Mouse (Mus musculus) granulocyte monocyte progenitor cell, adult 5-6 weeks (primary cell): ENCODE measurements at regions not wholly inside any gene's neighbourhood (a gene's known extent, or its start where the extent isn't known, plus 50 kb on each side); places are given as distances from the start of the nearest gene placed in this dataset.
A peak's percentile ranks its signal among the peaks of the same experiment; 100 is the strongest.

Source experiments
- ATAC-seq: replicated peaks from 2 replicates; pipeline ENCODE4 v1.8.0; 2016; ENCODE audit warnings: mild to moderate bottlenecking, moderate TSS enrichment, inconsistent platforms; ENCODE audit not compliant: poor library complexity, severe bottlenecking

DNA sequence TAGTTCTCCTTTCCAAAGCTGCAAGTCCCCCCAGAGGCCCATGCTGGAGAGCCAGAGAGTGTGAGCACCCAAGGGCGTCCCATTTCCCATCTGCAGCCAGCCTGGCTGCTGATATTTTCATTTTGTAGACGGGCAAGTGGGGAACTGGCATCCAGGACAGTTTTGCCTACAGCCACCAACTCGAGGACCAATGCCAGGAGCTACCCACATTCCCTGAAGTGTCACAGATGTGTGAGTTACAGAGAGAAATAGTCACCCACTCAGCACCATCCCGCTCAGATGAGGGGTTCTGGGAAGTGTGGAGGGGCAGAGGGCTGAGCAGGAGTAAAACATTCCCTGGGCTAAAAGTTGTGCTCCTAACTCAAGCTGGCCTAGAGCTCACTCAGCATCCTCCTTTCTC is 472.6 kb upstream of the Zmiz1 start:
- no peak for ATAC-seq

DNA sequence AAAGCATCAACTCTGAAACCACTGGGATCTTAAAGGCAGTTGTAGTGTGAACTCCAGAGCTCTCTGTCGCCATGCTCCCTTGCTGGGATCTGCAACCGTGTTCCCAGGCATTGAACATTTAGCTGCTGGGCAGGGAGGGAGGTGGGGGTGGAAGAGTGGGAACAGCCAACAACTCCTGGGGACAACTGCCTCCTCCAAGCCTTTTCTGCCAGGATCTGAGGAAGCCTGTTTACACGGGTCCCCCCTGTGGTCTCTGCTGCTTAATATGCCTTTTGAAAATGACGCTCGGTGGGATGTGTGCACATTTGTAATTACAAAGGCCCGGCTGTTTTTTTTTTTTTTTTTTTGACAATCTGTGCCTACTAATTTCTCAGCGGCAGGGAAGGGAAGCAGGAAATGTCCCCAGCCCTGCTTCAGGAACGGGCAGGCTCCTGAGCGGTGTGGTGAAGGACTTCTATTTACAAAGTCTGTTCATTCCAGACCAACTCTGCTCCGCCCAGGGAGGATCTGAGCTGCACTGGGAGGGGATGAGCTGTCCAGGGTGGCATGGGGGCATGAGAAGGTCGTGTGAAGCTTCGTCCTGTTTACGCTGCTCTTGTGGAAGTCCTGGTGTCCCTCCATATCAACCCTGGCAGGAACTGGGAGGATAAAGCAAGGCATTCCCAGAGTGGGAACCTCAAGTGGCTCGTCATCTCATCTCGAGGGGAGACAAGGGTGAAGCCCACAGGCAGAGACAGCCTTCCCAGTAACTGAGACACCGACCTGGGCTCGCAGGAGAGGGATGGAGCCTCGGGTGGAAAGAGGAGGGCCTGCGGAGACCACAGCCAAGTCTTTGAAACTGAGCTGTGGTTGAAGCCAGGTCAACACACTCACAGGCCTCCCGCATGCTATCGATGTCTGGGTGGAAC is 465.0 kb upstream of the Zmiz1 start:
- ATAC-seq = no peak

DNA sequence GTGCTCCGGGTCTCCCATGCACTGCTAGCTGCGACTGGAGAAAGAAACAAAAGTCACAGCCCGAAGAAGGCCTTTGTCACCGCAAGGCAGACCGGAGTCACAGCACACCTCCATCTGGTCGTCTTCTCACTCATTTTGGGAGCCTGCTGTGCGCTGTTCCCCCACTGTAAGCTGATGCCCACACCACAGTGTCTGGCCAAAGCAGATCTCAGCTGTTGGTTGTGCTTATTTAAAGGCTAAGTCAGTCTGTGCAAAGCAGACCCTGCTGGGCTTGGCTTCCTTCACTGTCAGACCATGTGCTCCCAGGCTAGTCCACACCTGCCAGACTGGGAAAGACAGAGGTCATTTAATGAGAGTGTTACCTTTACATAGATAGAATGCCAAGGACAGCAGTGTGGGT is 463.8 kb upstream of the Zmiz1 start:
- ATAC-seq = no peak

DNA sequence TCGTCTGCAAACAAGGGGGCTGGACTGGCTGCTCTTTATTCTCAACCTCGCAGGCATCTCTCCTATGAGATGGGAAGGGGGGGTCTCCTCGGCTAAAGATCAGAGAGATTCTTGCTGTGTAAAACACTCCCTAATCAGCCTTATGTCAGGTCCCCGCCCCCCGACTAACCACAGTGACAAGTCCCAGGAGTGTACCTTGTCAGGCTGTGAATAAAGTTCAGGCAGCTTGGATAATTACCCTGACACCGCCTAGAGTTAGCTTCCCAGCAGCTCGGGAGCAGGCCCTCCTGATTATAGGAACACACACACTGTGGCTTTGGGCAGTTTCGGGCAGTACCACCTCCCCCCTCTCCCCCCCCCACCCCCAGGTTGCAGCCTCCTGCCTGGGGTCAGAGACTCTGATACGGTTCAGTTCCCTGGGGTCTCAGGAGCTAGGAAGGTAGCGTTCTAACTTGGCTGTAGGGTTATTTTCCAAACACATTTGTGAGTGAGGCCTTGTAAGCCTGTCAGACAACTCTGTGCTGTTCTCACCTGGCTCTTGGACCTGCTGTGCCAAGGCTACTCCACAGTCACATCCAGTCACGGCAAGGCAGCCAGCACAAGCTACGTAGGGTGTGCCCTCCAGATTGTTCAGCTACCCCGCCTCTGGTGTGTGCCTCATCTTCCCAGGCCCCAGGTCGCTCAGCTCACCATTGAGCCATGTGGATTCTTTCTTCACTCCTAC is 461.0 kb upstream of the Zmiz1 start:
- no peak for ATAC-seq

DNA sequence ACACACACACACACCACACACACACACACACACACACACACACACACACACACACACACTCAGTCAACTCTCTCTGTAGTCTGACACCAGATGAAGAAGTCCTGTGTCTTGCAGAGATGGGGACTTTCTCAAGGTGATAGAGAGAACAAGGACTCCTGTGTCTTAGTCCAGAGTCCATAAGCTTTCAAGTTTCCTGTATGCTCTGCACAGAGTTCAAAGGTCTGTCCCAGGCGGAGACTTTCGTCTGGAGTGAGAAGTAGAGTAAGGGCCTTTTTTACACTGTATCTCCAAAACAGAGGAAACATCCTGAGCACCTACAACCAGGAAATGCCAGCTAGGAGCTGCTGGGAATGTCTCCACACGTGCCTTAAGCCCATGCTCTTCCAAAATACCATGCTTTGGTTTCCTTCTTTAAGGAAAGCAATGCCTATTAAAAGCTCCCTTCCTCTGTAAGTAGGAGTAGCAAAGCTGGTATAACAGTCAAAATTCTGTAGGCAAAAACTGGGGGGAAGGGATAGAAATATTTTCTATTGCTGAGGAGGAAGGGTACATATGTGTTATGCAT is 459.9 kb upstream of the Zmiz1 start:
- ATAC-seq = no peak

DNA sequence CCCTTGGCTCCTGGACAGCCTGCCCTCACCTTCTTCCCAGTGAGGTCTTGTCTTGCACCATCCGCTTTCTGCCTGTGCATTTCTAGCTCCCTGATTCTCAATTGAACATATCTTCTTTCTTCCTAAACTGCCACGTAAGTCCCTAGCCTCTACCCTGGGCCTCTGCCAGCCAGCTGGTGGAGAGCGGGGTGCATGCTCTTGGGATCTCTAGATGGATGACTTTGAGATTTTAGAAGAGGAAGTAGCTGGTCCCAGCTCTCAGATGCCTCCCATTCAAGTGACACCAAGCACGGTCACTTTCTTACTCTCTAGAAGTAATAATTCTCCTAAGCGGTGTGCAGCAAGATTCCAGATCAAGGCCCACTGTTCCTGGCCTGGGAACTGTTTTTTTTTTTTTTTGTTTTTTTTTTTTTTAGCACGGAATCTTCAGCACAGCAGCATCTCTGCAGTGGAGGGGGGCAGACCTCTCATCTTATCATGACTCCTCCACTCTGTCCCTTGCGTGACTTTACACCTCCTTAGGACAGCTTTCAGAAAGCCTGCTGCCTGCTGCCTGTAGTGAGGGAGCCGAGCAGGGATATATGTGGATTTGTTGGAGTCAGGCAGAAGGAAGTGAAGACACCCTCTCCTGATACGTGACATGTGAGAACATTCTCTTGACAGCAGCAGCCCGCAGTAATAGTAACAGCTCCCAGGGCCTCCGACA is 453.6 kb upstream of the Zmiz1 start:
- ATAC-seq = peak; percentile 88

DNA sequence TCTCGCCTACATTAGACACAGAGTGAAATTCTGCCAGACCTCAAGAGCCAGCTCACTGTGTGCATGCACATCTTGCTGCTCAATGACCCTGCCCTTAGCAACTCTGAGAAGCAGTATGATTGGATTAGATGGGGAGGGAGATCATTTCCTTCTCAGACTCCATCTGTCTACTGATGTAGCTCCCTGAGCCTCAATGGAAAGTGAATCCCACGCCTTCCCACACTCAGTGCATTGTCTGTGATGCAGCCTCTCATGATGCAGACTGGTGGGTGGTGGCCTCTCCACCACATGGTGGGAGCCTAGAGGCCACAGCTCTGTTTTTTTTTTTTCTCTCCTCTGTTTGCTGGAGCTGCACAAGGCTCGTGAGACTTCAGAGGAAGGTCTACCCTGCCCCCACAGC is 447.1 kb upstream of the Zmiz1 start:
- no peak for ATAC-seq

DNA sequence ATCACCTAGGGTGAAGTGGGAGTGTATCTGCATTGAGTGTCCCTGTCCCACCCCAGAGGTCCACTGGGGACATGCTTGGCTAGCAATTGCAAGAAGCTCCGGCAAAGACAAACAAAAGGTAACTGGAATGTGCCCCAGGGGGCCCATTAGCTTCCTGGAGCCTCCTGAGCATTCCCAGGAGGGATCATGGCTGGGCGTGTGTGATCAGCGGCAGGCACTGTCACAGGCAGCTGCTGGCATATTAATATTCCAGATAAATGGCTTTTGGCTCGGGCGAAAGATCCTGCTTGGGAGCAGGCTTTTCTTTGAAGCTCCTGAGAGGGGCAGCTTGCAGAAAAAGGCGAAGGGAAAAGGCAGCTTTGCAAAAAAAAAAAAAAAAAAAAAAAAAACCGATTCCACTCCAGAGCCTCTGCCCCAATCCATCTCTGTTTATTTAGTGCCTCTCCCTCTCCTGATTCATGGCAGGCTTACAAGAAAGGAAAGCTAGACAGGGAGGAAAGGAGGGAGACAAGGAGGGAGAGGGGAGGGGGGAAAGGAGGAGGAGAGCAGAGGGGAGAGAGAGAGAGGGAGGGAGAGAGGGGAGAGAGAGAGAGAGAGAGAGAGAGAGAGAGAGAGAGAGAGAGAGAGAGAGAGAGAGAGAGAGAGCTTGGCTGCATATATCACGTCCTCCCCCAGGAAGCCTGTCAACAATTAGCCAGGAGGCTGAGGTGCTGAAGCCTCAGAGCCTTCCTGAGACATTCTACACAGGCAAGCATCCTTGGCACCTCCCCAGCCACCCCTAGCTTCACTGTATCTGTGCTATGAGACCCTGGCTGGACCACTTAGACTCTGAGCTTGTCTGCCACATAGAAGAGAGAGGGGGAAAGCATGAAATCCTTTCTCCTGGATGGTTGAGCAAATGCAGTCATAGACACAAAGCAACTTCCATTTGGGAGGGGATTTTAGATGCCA is 443.4 kb upstream of the Zmiz1 start:
- no peak for ATAC-seq

DNA sequence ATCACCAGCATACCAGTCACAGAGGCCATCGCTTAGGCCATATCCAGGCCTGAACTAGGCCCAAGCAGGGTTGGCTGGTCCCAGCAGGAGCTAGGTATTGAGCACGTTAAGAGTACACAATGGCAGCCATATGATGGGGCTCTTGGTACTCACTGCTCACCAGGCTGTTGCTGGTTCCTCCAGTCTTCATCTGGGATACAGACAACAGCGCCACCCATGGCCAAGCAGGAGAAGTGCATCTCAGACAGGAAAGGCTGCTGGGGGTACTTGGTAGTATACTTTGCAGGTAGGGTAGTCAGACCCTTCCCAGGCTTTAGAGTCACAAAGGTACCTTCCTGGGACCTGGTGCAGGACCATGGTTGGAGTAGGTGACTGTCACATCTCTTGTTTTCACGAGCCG is 441.1 kb upstream of the Zmiz1 start:
- ATAC-seq = peak; percentile 50

DNA sequence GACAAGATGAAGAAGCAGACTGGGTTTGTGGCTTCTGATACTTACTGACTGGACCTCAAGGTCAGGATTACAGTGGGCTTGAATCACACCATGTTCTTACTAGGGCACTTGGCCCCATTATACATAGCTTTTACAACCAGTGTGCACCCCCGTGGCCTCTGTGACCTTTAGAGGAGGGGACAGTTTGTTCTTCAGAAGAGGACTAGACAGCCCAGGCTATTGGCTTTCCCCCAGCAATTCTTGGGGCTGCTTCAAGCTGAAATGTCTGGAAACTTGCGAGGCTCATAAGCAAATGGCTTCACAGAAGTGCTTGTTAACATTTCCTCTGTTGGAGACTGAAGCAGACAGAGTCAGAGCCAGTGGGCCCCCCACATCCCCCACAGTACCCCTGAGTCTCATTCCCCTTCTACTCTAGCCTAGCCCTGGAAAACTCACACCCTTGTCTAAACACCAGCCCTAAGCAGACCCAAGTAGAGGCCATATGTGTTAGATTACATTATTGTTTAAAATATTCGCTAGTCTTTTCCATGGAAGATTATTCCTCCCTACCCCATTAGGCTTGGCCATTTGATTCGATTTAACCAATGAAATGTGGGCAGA is 439.6 kb upstream of the Zmiz1 start:
- ATAC-seq = no peak

DNA sequence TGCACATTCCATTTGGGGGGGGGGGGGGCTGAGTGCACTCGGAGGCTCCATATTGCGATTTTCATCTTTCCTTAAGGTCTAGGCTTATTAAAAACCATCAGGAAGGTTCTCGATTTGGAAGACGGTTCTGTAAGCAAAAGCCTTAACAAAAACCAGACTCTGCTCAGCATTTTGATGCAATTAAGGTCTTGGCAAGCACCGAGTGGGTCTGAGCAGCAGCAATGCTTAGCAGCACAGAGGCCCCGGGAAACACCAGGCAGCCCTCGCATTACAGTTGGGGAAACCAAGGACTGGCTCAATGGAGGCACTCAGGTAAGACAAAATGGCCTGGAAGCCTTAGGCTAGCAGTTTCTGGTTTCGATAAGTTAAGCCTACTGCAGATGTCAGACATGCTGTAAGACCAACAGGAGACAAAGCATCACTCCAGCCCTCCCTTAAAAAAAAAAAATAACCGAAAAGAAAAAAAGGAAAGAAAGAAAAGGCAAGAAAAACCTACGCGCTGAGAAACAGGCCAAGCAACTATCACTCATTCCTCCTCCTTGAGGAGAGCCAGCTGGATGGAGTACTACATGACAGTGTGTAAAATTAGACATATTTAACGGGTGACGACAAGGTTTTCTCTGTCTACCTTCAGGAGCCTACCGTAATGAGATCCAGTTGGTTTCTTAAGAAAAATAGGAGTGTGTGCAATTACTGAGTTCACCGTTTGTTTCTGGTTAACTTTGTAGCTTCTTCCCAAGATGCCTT is 436.3 kb upstream of the Zmiz1 start:
- no peak for ATAC-seq

DNA sequence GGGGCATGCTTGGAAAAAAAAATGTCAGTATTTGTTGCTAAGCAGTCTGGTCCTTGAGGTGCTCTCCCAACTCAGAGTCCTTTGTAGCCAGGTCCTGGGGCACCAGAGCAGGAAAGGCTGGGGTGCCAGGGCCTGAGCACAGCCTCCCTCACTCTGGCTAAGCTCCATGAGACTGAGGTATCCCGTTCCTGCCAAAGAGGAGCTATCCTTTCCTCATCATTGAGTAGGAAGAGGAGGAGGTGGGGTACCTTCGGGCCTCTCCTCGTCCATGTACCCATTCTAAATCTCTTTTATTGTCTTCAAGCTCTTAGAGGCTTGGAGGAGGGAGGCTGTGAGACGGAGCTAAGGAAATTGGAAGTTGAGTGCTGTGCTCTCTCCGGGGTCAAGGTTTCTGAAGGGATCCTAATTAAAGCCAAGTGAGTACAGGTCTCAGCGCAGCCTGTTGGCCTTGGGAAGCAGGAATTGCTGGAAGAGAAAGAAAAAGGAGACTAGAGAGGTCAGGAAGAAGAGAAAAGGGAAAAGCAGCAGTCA is 435.6 kb upstream of the Zmiz1 start:
- no peak for ATAC-seq

DNA sequence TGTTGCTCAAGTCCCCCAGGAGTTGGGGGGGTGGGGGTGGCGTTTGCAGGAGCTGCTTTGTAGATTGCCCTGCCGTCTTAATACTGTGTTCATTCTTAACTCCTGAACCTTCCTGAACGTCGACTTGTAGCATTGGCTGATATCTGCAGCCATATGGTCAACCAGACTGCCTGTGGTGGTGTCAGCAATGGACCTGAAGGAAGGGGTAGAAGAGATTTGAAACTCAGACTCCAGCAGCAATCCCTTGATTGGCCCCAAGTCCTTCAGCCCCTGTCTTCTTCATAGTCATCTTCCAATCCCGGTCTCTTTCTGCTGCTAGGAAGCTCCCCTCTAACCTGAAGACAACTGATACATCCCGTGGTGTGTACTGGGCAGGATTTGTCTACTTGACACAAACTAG is 433.9 kb upstream of the Zmiz1 start:
- no peak for ATAC-seq

DNA sequence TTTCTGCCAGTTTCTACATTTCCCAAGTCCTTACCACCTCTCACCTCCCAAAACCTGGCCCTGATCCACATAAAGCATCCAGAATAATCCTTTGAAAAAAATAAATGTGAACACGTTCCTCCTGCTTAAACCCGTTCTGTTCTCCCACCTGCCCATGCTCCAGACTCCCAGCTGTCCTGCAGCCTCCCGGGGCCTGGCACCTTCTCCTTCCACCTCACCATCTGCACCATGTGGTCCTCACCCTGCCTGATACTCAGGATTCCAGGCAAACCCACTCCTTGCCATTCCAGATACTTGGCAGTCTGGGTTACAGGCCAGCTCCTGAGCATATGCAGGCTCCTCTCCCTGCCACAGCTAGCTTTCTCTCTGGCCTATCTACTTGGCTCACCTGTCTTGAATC is 431.9 kb upstream of the Zmiz1 start:
- no peak for ATAC-seq

DNA sequence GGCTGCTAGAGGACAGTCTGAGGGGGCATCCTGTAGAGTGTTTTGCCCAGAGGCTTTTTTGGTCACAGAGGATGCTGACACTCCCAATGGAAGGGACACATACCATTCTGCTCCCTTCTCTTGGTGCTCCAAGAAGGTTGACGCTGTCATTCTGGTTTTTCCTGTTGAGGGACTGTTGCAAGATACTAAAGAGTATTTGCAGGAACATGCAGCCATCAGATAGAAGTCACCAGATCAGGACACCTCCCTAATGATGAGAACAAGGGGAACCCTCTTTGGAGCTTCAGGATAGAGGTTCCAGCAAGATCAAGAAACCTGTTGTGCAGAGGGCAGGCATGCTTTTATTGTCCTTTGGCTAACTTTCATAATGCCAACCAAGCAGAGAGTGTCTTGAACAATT is 431.1 kb upstream of the Zmiz1 start:
- no peak for ATAC-seq

DNA sequence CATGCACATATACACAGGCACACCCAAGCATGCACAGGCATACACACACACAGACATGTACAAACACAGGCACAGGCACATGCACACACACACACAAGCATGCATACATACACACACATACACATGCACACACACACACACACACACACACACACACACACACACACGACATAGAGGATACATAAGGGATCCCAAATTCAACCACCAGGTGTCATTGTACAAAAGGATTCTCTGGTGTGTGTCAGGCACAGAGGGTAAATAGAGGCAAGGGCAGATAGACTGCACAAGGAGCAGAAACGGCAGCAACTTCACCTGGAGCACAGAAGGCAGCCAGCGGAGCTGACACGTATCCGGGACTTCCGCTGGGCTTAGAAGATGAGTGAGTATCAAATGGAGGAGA is 428.1 kb upstream of the Zmiz1 start:
- ATAC-seq = no peak

DNA sequence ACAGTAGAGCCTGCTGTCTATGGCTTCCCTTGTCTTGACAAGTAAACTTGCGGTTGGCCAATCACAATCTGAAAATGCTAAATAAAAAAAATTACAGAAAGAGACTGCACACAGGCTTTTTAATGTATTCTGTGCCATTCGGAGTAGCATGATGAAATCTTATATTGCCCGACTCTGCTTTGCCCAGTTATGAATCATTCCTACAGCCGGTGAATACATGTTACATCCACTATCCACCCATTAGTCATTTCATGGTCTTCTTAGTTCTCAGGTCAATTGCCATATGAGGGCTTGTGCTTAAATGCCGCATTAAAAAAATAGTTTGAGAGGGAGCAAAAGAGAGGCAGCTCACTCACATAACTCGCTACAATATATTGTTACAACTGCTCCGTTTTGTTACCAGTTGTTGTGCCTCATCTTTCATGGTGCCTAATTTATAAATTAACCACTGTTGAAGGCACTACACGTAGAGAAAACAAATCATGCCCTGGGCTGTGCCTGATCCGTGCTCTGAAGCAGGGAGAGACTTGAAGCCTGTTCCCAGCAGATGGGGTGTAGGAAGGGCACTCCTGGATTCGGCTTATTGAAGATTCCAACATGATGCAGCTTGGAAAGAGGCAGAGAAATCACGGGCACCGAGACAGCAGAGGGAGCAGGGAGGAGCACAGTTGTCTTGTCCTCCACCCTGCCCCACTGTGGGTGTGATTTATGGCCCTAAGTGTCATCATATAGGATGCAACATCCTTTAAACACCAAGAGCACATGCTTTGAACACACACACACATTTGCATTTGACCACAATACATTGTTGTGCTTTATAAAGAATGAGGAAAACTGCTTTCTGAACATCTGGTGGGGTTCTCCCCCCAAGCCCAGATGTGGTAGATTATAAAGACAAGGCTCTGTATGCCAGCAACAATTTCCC is 427.0 kb upstream of the Zmiz1 start:
- ATAC-seq = no peak
